Mouse (Mus musculus): ENCODE results near the gene Mgat3. TPM values are rescaled to one million over a fixed set of nuclear protein-coding genes. Genes with fewer than 3 reads are reported as not detected.

The Mgat3 gene
- total and polyA plus RNA-seq, 3 experiments = 2.3 to 4.9 (median 3.5) TPM

DNA sequence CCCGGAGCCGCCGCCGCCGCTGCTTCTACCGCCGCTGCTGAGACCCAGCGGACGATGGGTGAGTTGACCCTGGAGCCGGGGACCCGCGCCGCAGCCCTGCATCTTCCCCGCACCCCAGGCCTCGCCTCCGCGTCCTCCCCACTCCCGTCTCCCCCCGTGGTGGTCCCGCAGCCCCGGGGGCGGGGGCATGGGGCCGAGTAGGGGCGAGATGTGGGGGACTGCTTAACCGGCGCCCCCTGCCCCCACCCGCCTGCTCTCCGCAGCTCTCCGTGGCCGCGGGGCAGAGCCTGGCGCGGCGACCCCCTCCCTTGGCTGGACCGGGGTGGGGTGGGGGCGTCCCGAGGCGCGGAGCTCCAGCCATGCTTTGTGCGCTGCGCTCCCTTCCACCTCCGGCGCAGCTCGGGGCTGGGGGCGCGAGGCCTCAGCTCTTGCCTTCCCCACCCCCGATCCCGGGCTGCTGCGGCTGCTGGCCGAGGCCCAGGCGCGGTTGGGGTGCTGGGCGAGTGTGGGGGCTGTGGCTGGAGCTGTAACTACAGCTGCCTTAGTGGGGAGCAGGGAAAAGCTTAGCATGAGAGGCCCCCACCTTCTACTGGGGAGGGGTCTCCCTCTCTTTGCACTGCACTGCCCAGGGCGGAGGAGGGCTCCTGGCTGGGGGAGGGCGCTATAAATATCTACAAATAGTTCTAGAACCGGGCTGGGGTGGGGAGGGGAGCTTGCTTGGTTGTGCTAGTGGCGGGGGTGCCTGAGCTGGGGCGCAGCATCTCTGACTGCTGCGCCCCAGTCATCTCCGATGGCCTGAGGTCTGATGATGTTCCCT is 468 bp downstream of the Mgat3 start:
- Histone ChIP-seq H3K9ac (ENCODE audit: low read depth, low read length) (peak overlapping the region; percentile 45), H3K27ac (no peak overlapping the region), H3K79me2 (replicated peaks; ENCODE audit: control insufficient read depth, insufficient read depth, low read length) (no peaks in the 10 kb centered on the region), H3K4me1 (ENCODE audit: control insufficient read depth, insufficient read depth, low read length) (no peaks in the 10 kb centered on the region; the same call in 1 of the 2 replicates), H3K36me3 (ENCODE audit: control insufficient read depth, insufficient read depth, low read length) (no peaks in the 10 kb centered on the region), H3K27me3 (ENCODE audit: control insufficient read depth, insufficient read depth, low read length) (peaks cover 5% of the 10 kb centered on the region), H3K4me3 (peak overlapping the region; percentile 59)
- peak in 1 of 2 experiments; percentile 30 for DNase-seq
- no peak for TF ChIP-seq EP300 (IDR thresholded peaks at IDR 0.05; ENCODE audit: insufficient read depth, low read depth, low read length)
- TF ChIP-seq POLR2A (IDR thresholded peaks at IDR 0.05; ENCODE audit: insufficient read depth, low read depth, low read length) = no peak
- no peak for TF ChIP-seq CTCF (IDR thresholded peaks at IDR 0.05)
- 3% methylated on average over 51 of the region's 60 CpGs for WGBS
- intact Hi-C loops (cut with DNase I) = no loop called here

DNA sequence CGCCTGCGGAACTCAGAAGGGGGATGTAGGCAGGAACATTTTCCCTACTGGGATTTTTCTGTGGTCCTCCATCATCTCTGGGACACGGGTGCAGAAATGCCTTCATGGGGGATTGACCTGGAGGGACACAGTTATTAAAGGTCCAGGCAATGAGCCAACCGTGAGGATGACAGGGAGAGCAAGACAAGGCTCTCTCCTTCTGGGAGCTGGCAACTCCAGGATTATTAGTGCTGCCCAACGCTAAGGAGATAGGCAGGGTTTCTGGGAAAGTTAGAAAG is 1.0 kb downstream of the Mgat3 start:
- H3K27me3 ChIP-seq (ENCODE audit: control insufficient read depth, insufficient read depth, low read length) = peaks cover 5% of the 10 kb centered on the region
- no peak for DNase-seq
- no peaks in the 10 kb centered on the region for H3K79me2 ChIP-seq (replicated peaks; ENCODE audit: control insufficient read depth, insufficient read depth, low read length)
- WGBS = 15% methylated on average over 5 of the region's 5 CpGs
- H3K4me3 ChIP-seq = no peak overlapping the region
- no peaks in the 10 kb centered on the region; the same call in 1 of the 2 replicates for H3K4me1 ChIP-seq (ENCODE audit: control insufficient read depth, insufficient read depth, low read length)
- no peak overlapping the region for H3K9ac ChIP-seq (ENCODE audit: low read depth, low read length)
- no peak overlapping the region for H3K27ac ChIP-seq
- intact Hi-C loops (cut with DNase I) = no loop called here
- H3K36me3 ChIP-seq (ENCODE audit: control insufficient read depth, insufficient read depth, low read length) = no peaks in the 10 kb centered on the region
- TF ChIP-seq CTCF (IDR thresholded peaks at IDR 0.05) (no peak), EP300 (IDR thresholded peaks at IDR 0.05; ENCODE audit: insufficient read depth, low read depth, low read length) (no peak), POLR2A (IDR thresholded peaks at IDR 0.05; ENCODE audit: insufficient read depth, low read depth, low read length) (no peak)

DNA sequence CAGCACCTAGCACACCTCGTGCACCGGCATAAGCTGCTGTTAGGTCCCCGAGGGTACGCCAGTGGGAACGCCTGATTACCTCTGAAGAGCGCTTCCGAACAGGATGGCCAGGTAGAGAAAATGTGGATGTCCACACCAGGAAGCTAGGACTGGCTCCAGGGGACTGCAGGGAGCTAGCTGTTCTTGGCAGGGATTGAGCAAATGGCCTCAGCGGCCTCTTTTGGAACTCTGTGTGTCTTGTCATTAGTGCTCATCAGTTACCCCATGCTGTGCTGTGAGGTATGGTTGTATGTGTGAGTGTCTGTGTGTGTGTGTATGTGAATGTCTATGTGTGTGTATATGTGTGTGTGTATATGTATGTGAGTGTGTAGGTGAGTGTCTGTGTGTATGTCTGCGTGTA is 1.8 kb downstream of the Mgat3 start:
- no peak overlapping the region for H3K27ac ChIP-seq
- no peak for TF ChIP-seq EP300 (IDR thresholded peaks at IDR 0.05; ENCODE audit: insufficient read depth, low read depth, low read length)
- TF ChIP-seq POLR2A (IDR thresholded peaks at IDR 0.05; ENCODE audit: insufficient read depth, low read depth, low read length) = no peak
- TF ChIP-seq CTCF (IDR thresholded peaks at IDR 0.05) = no peak
- H3K9ac ChIP-seq (ENCODE audit: low read depth, low read length) = no peak overlapping the region
- WGBS = 77% methylated on average over 9 of the region's 9 CpGs
- peaks cover 5% of the 10 kb centered on the region for H3K27me3 ChIP-seq (ENCODE audit: control insufficient read depth, insufficient read depth, low read length)
- no peak overlapping the region for H3K4me3 ChIP-seq
- H3K4me1 ChIP-seq (ENCODE audit: control insufficient read depth, insufficient read depth, low read length) = no peaks in the 10 kb centered on the region; the same call in 1 of the 2 replicates
- DNase-seq = no peak
- no peaks in the 10 kb centered on the region for H3K36me3 ChIP-seq (ENCODE audit: control insufficient read depth, insufficient read depth, low read length)
- no peaks in the 10 kb centered on the region for H3K79me2 ChIP-seq (replicated peaks; ENCODE audit: control insufficient read depth, insufficient read depth, low read length)
- intact Hi-C loops (cut with DNase I) = no loop called here

DNA sequence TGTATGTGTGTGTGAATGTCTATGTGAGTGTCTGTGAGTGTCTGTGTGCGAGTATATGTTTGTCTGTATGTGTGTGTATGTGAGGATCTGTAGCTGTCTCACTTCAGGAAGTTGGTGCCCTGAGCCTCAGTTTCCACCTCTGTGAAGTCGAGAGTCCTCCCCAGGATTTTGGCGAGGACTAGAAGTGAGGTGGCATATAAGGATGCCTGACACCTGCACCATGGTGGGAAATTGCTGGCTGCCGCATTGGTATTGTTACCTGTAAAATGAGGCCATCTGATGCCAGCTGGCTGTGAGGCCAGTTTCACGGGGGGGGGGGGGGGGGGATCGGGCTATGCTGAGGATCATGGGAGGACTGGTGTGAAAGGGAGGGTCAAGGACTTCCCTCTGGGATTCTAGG is 2.2 kb downstream of the Mgat3 start:
- Histone ChIP-seq H3K4me1 (ENCODE audit: control insufficient read depth, insufficient read depth, low read length) (no peaks in the 10 kb centered on the region; the same call in 1 of the 2 replicates), H3K36me3 (ENCODE audit: control insufficient read depth, insufficient read depth, low read length) (no peaks in the 10 kb centered on the region), H3K27me3 (ENCODE audit: control insufficient read depth, insufficient read depth, low read length) (peaks cover 5% of the 10 kb centered on the region), H3K9ac (ENCODE audit: low read depth, low read length) (no peak overlapping the region), H3K79me2 (replicated peaks; ENCODE audit: control insufficient read depth, insufficient read depth, low read length) (no peaks in the 10 kb centered on the region), H3K27ac (no peak overlapping the region), H3K4me3 (no peak overlapping the region)
- no peak for DNase-seq
- no peak for TF ChIP-seq POLR2A (IDR thresholded peaks at IDR 0.05; ENCODE audit: insufficient read depth, low read depth, low read length)
- no peak for TF ChIP-seq EP300 (IDR thresholded peaks at IDR 0.05; ENCODE audit: insufficient read depth, low read depth, low read length)
- no peak for TF ChIP-seq CTCF (IDR thresholded peaks at IDR 0.05)
- WGBS = 67% methylated on average over 5 of the region's 6 CpGs
- intact Hi-C loops (cut with DNase I) = no loop called here

DNA sequence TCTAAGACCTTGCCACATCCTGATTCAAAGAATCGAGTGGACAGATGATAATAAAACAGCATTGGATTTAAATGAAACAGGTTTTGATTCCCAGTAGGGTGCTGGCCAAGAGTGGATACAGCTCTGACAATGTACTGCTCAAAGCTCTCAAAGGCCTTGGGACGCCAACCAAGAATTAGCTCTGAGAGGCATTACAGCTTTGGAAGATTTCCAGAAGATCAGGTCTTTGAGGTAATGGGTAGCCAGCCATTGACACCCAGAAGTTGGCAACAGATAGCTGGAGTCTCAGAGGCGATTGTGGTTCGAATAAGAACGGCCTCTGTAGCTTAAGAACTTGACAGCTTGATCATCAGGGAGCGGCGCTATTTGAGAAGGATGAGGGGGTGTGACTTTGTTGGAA is 8.0 kb downstream of the Mgat3 start:
- TF ChIP-seq POLR2A (IDR thresholded peaks at IDR 0.05; ENCODE audit: insufficient read depth, low read depth, low read length) = no peak
- TF ChIP-seq CTCF (IDR thresholded peaks at IDR 0.05) = no peak
- no peak for TF ChIP-seq EP300 (IDR thresholded peaks at IDR 0.05; ENCODE audit: insufficient read depth, low read depth, low read length)
- H3K79me2 ChIP-seq (replicated peaks; ENCODE audit: control insufficient read depth, insufficient read depth, low read length) = no peaks in the 10 kb centered on the region
- H3K27ac ChIP-seq = no peak overlapping the region
- DNase-seq = no peak
- no peak overlapping the region for H3K4me3 ChIP-seq
- WGBS = 86% methylated on average over 7 of the region's 7 CpGs
- no peaks in the 10 kb centered on the region for H3K36me3 ChIP-seq (ENCODE audit: control insufficient read depth, insufficient read depth, low read length)
- no peaks in the 10 kb centered on the region for H3K4me1 ChIP-seq (ENCODE audit: control insufficient read depth, insufficient read depth, low read length)
- H3K9ac ChIP-seq (ENCODE audit: low read depth, low read length) = no peak overlapping the region
- H3K27me3 ChIP-seq (ENCODE audit: control insufficient read depth, insufficient read depth, low read length) = no peaks in the 10 kb centered on the region
- intact Hi-C loops (cut with DNase I) = no loop called here

DNA sequence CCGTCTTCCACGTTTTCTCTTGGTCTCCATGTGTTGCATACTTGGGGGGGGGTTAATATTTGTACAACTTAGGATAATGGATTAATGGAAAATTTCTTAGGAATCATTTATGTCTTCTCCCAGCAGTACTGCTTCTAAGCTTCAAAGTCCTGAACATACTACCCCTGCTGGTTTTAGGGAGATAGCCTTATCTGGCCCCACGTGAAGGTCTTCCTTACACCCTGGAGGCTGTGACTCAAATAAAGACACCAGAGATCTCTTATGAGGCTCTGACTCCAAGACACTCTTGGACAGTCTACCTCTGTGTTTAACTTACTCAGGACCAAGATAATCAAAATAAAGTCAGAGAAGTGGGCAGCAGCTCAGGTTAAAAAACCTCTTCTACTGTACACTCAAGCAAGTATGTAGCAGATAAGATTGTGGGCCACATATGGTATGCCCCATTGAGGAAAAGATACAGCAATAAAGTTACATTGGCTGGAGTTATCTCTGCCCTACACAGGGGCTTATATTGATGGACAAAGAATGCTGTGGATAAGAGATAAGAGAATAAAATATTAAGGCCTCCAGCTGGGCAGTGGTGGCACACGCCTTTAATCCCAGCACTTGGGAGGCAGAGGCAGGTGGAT is 8.7 kb downstream of the Mgat3 start:
- TF ChIP-seq EP300 (IDR thresholded peaks at IDR 0.05; ENCODE audit: insufficient read depth, low read depth, low read length) = no peak
- TF ChIP-seq POLR2A (IDR thresholded peaks at IDR 0.05; ENCODE audit: insufficient read depth, low read depth, low read length) = no peak
- no peak for TF ChIP-seq CTCF (IDR thresholded peaks at IDR 0.05)
- intact Hi-C loops (cut with DNase I) = no loop called here
- WGBS = 78% methylated on average over 4 of the region's 4 CpGs

More for the DNA sequence above, 8.7 kb downstream of the Mgat3 start:
- Histone ChIP-seq H3K27me3 (ENCODE audit: control insufficient read depth, insufficient read depth, low read length) (no peaks in the 10 kb centered on the region), H3K4me3 (no peak overlapping the region), H3K79me2 (replicated peaks; ENCODE audit: control insufficient read depth, insufficient read depth, low read length) (no peaks in the 10 kb centered on the region), H3K36me3 (ENCODE audit: control insufficient read depth, insufficient read depth, low read length) (no peaks in the 10 kb centered on the region), H3K27ac (no peak overlapping the region), H3K4me1 (ENCODE audit: control insufficient read depth, insufficient read depth, low read length) (no peaks in the 10 kb centered on the region), H3K9ac (ENCODE audit: low read depth, low read length) (no peak overlapping the region)
- no peak for DNase-seq
